In genomic region chr9:62677641-62678549, GRCm38 (mm10) we compare ENCODE assay signal across 8 mouse cellular contexts. TPM values are rescaled to one million over a fixed set of nuclear protein-coding genes. Genes with fewer than 3 reads are reported as not detected.
DNase-seq lines count a peak whose midpoint lies in the region; ATAC-seq and TF ChIP-seq lines count a peak whose summit lies in the region.
"Had no signal": no experiment of that assay in that cellular context is flagged by ENCODE, and none has a peak within 500 bp of the region (broad histone marks: within the 10 kb centered on the region; RNA-seq: fewer than 3 reads in every experiment).

Itga11 (plus strand) TSS chr9:62677826.

- no peak for TF ChIP-seq POLR2A in liver, adult 2 months (IDR thresholded peaks at IDR 0.05; ENCODE audit: extremely low read depth, insufficient read depth, low read length)

- peak within 1 kb of the TSS; percentile 44 for H3K27ac ChIP-seq in embryonic facial prominence, embryonic 13.5 days
- no peak within 1 kb of the TSS for H3K27ac ChIP-seq in liver, adult 2 months (replicated peaks; ENCODE audit: insufficient read depth, low read depth, low read length)
- H3K27ac ChIP-seq: macrophage had no signal

- H3K36me3 ChIP-seq in embryonic facial prominence, embryonic 13.5 days = no peaks in the 10 kb centered on the region
- no peaks in the 10 kb centered on the region for H3K36me3 ChIP-seq in liver, adult 2 months (ENCODE audit: control insufficient read depth, insufficient read depth, low read length)

- H3K27me3 ChIP-seq in embryonic facial prominence, embryonic 13.5 days = peaks cover 40% of the 10 kb centered on the region
- peaks cover 6% of the 10 kb centered on the region for H3K27me3 ChIP-seq in liver, adult 2 months (ENCODE audit: control insufficient read depth, insufficient read depth, low read length)

- peaks cover 25% of the 10 kb centered on the region for H3K4me1 ChIP-seq in embryonic facial prominence, embryonic 13.5 days
- H3K4me1 ChIP-seq in liver, adult 2 months (ENCODE audit: control insufficient read depth, insufficient read depth, low read length) = no peaks in the 10 kb centered on the region

- H3K4me2 ChIP-seq in embryonic facial prominence, embryonic 13.5 days = peak within 1 kb of the TSS; percentile 94

- intact Hi-C loops in heart, postnatal 10 days (cut with DNase I) = no loop called here

- H3K9ac ChIP-seq in embryonic facial prominence, embryonic 13.5 days = peak within 1 kb of the TSS; percentile 75
- H3K9ac ChIP-seq in liver, adult 2 months (ENCODE audit: low read depth, low read length) = no peak within 1 kb of the TSS

- ATAC-seq in embryonic facial prominence, embryonic 13.5 days (ENCODE audit: insufficient number of reproducible peaks, insufficient read depth, low FRiP score, low TSS enrichment, low read depth) = no peak

- H3K4me3 ChIP-seq in embryonic facial prominence, embryonic 13.5 days = peak within 1 kb of the TSS; percentile 55
- peak within 1 kb of the TSS; percentile 46; the same call in 1 of the 2 replicates for H3K4me3 ChIP-seq in liver, adult 2 months (ENCODE audit: insufficient read depth, low read depth, low read length)

- no peak for TF ChIP-seq CTCF in liver, adult 2 months (IDR thresholded peaks at IDR 0.05; ENCODE audit: low read depth, low read length)

- no peaks in the 10 kb centered on the region for H3K9me3 ChIP-seq in embryonic facial prominence, embryonic 13.5 days

- DNase-seq in right cerebral cortex, postnatal 14 days = peak; percentile 20
- no peak for DNase-seq in right cerebral cortex, adult 2 months (ENCODE audit: low spot score in 2 of 2)
- peak; percentile 27 to 45 for DNase-seq in heart, postnatal 10 days
- DNase-seq in liver, adult 2 months (ENCODE audit: extremely low read depth, low read depth, low spot score) = no peak
- DNase-seq in retina, embryonic 14.5 days (ENCODE audit: low spot score) = peak; percentile 61
- no peak for DNase-seq in left cerebral cortex, adult 11 months (ENCODE audit: low spot score)

- under 1% methylated on average over 45 of the region's 45 CpGs for WGBS in embryonic facial prominence, embryonic 13.5 days
- WGBS in liver, adult 2 months = 3% methylated on average over 45 of the region's 45 CpGs

- H3K79me2 ChIP-seq in liver, adult 2 months (ENCODE audit: control insufficient read depth, insufficient read depth, low read length) = no peaks in the 10 kb centered on the region

RNA-seq across cellular contexts. Expression of gene Itga11, which starts in this region (rescaled TPM):
- polyA plus RNA-seq in embryonic facial prominence, embryonic 13.5 days (2015; fragmentation: Nextera tagmentation; extraction: Ambion mirVana) = 3.4 and 5.4 TPM in 2 replicates
- total RNA-seq in heart, postnatal 10 days (2021) = 1 to 10 TPM; 1.4 to 1.5 TPM
- 0.07 and 0.09 TPM in 2 replicates for total RNA-seq in liver, adult 2 months (2014; rRNA removed)
- 0.07 and 0.09 TPM in 2 replicates for polyA plus RNA-seq in liver, adult 2 months (2012; rRNA removed)
- polyA plus RNA-seq: macrophage had no signal

Comparison
In these comparisons a context has a peak if more than half of its experiments do, and no peak if none do; other contexts are left out.
1. DNase-seq: peak in right cerebral cortex, postnatal 14 days (single experiment), heart, postnatal 10 days (2 of 2) and retina, embryonic 14.5 days (single experiment); none in right cerebral cortex, adult 2 months (0 of 2), liver, adult 2 months (single experiment) and left cerebral cortex, adult 11 months (single experiment).